Mouse (Mus musculus) liver, embryonic 14.5 days (tissue): ENCODE results near the gene Tnnt3.

Experiments used
- CTCF ChIP-seq: IDR thresholded peaks from 2 replicates; pipeline ENCODE4 v1.5.1; 2016; ENCODE audit warnings: antibody characterized with exemption, low read depth, control low read depth
- EP300 ChIP-seq: IDR thresholded peaks from 2 replicates; pipeline ENCODE4 v1.6.1; 2016; ENCODE audit warnings: antibody characterized with exemption, low read depth

- TF ChIP-seq CTCF: no peak
- TF ChIP-seq EP300: no peak
Observed at GRCm38 (mm10) chr7:142456806-142457205, 41.8 kb upstream of the Tnnt3 start.
